ENCODE assay signal across 15 mouse cellular contexts in genomic region chr13:71205708-71206107, GRCm38 (mm10).
"Had no signal": no experiment of that assay in that cellular context is flagged by ENCODE, and none has a peak within 500 bp of the region (broad histone marks: within the 10 kb centered on the region; RNA-seq: fewer than 3 reads in every experiment).

No protein-coding gene starts in this region.

- H3K9me3 ChIP-seq: limb, embryonic 15.5 days; liver, embryonic 12.5 days; neural tube, embryonic 15.5 days had no signal

- H3K9ac ChIP-seq: limb, embryonic 15.5 days; liver, embryonic 12.5 days; lung, embryonic 14.5 days; neural tube, embryonic 15.5 days had no signal

- H3K4me3 ChIP-seq: limb, embryonic 15.5 days; liver, embryonic 12.5 days; myocyte; neural tube, embryonic 15.5 days had no signal

- H3K36me3 ChIP-seq: limb, embryonic 15.5 days; liver, embryonic 12.5 days; neural tube, embryonic 15.5 days had no signal

- H3K27ac ChIP-seq: limb, embryonic 15.5 days; liver, embryonic 12.5 days; neural tube, embryonic 15.5 days; stomach, postnatal 0 days had no signal

- DNase-seq: kidney, adult 8-10 months; kidney, postnatal 36 days; layer of hippocampus, adult 9-11 months; layer of hippocampus, postnatal 36 days; lung, embryonic 14.5 days; lung, postnatal 10 days; lung, postnatal 4 days; right cerebral cortex, adult 18-20 months; right cerebral cortex, postnatal 25 days; thymus, postnatal 4 days had no signal

- H3K4me2 ChIP-seq: limb, embryonic 15.5 days; liver, embryonic 12.5 days; lung, embryonic 14.5 days; neural tube, embryonic 15.5 days had no signal

- H3K4me1 ChIP-seq: liver, embryonic 12.5 days had no signal

- H3K27me3 ChIP-seq: limb, embryonic 15.5 days; liver, embryonic 12.5 days; neural tube, embryonic 15.5 days had no signal

- ATAC-seq: liver, embryonic 12.5 days had no signal
